Mouse (Mus musculus) midbrain, postnatal 0 days (tissue): ENCODE results near the gene Inhba. TPM values are rescaled to one million over a fixed set of nuclear protein-coding genes. Genes with fewer than 3 reads are reported as not detected.
A peak's percentile ranks its signal among the peaks of the same experiment; 100 is the strongest.

Experiments
- ATAC-seq: fragments of 200-750 bp; cut with Nextera tagmentation; 2 replicates; pipeline ENCODE4 v1.8.0; 2017; ENCODE audit warnings: moderate number of reproducible peaks, mild to moderate bottlenecking, moderate TSS enrichment, moderate library complexity; ENCODE audit not compliant: low FRiP score
- DNase-seq: peaks from one replicate; pipeline ENCODE4 v3.0.0-alpha.2; 2015; ENCODE audit warnings: low spot score
- H3K27ac ChIP-seq: fragments of 300-500 bp; sonication (generic); 2 replicates; pipeline ENCODE4 v1.5.1; 2014; ENCODE audit warnings: low read depth, mild to moderate bottlenecking, low read length, mixed read lengths
- H3K27me3 ChIP-seq: fragments of 300-500 bp; sonication (generic); 2 replicates; pipeline ENCODE4 v1.6.1; 2014; ENCODE audit warnings: low read length, control low read depth, mixed read lengths; ENCODE audit not compliant: insufficient read depth
- H3K36me3 ChIP-seq: fragments of 300-500 bp; sonication (generic); 2 replicates; pipeline ENCODE4 v1.6.1; 2014; ENCODE audit warnings: low read length, control low read depth, mixed read lengths; ENCODE audit not compliant: insufficient read depth
- H3K4me1 ChIP-seq: fragments of 300-500 bp; sonication (generic); 2 replicates; pipeline ENCODE4 v1.6.1; 2014; ENCODE audit warnings: mild to moderate bottlenecking, control low read depth, antibody characterized with exemption, low read length, mixed read lengths; ENCODE audit not compliant: insufficient read depth
- H3K4me2 ChIP-seq: fragments of 300-500 bp; sonication (generic); 2 replicates; pipeline ENCODE4 v1.6.1; 2014; ENCODE audit warnings: low read depth, mild to moderate bottlenecking, low read length, mixed read lengths; ENCODE audit not compliant: poor library complexity, severe bottlenecking
- H3K4me3 ChIP-seq: fragments of 300-500 bp; sonication (generic); 2 replicates; pipeline ENCODE4 v1.5.1; 2014; ENCODE audit warnings: low read depth, mild to moderate bottlenecking, low read length, moderate library complexity
- H3K9ac ChIP-seq: fragments of 300-500 bp; sonication (generic); replicated peaks from 2 replicates; pipeline ENCODE4 v1.6.1; 2014; ENCODE audit warnings: mild to moderate bottlenecking, low read length, moderate library complexity, mixed read lengths; ENCODE audit not compliant: poor library complexity, severe bottlenecking
- H3K9me3 ChIP-seq: fragments of 300-500 bp; sonication (generic); 2 replicates; pipeline ENCODE4 v1.6.1; 2016; ENCODE audit warnings: low read length, control low read depth
- CTCF ChIP-seq: IDR thresholded peaks from 2 replicates; pipeline ENCODE4 v1.5.1; 2016; ENCODE audit warnings: antibody characterized with exemption, mild to moderate bottlenecking
- WGBS: fragments of 180-500 bp; shearing (Covaris S2); extraction: QIAGEN DNeasy Blood & Tissue Kit; methylation state at CpG from one replicate; pipeline ENCODE4 v1.1.7; 2014; 5-methylcytosine and 5-hydroxymethylcytosine counted together
- polyA plus RNA-seq: library from polyadenylated mRNA; unstranded; fragments of >200 nt; fragmentation: Nextera tagmentation; extraction: Ambion mirVana; gene quantifications from 2 replicates; pipeline ENCODE4 v1.2.1, GENCODE M21; 2015
- total RNA-seq: library from RNA; depleted of rRNA; stranded (reverse); fragments of >200 nt; gene quantifications from 2 replicates; pipeline ENCODE4 v1.2.3, GENCODE M21; 2014

The Inhba gene
- total and polyA plus RNA-seq, 2 experiments from 2014 or later = 0.88 to 2.0 TPM

DNA sequence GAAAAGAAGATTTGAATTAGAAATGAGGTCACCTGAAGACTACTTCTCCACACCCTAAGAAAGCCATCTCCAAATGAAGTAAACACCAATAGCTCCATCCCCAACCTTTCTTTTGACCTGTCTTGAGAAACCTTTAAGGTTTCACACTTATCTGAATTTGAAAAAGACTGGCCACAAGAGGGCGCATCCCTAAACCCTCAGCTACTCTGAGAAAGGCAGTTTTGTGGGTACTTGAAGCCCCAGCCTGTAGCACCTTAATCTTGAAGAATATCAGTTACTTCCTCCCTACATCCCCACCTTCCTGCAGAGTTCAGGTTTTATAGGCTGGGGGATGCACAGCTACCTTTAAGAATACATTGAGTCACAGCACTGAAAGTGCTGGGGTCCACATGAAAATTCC is 9.0 kb downstream of the Inhba start:
- H3K27me3 ChIP-seq = peaks cover 17% of the 10 kb centered on the region
- peaks cover 8% of the 10 kb centered on the region; the same call in 1 of the 2 replicates for H3K4me1 ChIP-seq
- 0% methylated on average over 1 of the region's 1 CpGs for WGBS
- DNase-seq = peak; percentile 77
- no peak for ATAC-seq
- H3K4me2 ChIP-seq = no peak overlapping the region
- peak; percentile 80 for TF ChIP-seq CTCF
- H3K4me3 ChIP-seq = no peak overlapping the region
- no peak overlapping the region for H3K9ac ChIP-seq
- no peaks in the 10 kb centered on the region for H3K9me3 ChIP-seq
- H3K36me3 ChIP-seq = no peaks in the 10 kb centered on the region
- H3K27ac ChIP-seq = no peak overlapping the region

DNA sequence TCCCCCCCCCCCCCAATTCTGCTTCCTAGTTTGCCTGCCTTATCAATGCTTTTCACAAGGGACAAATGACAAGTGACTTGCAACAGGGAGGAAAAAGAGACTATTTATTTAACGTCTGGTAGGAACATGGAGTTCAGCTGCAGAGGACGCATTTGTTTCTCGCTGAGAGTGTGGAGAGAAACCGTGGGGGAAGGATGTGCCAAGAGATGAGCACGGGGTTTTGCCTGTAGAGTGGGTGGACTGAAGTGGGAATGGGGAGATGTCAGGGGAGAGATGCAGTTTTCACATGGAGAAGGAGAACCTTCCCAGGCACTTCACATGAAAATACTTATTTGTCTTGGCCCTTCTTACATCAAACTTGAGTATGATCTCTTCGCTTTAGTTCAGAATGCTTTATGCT is 9.5 kb downstream of the Inhba start:
- 64% methylated on average over 6 of the region's 6 CpGs for WGBS
- Histone ChIP-seq H3K36me3 (no peaks in the 10 kb centered on the region), H3K9ac (no peak overlapping the region), H3K27ac (no peak overlapping the region), H3K4me2 (no peak overlapping the region; the same call in 1 of the 2 replicates), H3K27me3 (peaks cover 13% of the 10 kb centered on the region), H3K4me1 (peaks cover 8% of the 10 kb centered on the region; the same call in 1 of the 2 replicates), H3K9me3 (no peaks in the 10 kb centered on the region), H3K4me3 (no peak overlapping the region)
- ATAC-seq (no peak), DNase-seq (no peak)
- TF ChIP-seq CTCF = no peak

DNA sequence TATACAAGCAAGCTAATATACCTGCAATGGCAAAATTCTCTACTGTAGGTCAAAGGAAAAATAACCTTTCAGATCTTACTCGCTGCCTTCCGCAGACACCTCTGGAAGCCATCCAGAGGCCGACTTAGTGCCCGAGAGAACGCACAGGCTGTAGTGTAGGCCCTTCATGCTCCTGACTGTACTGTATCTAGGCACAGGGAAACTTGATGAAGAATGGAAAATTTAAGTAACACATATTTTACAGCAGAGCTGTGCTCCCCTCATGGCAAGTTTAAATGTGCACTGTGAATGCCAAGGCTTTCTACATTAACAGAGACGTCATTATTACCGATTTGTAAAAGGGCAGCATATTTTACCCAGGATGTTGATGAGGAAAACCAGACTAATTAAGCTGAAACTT is 10.2 kb downstream of the Inhba start:
- no peak for ATAC-seq
- no peak for DNase-seq
- peak overlapping the region; percentile 29; the same call in 1 of the 2 replicates for H3K4me3 ChIP-seq
- peaks cover 13% of the 10 kb centered on the region for H3K27me3 ChIP-seq
- H3K9me3 ChIP-seq = no peaks in the 10 kb centered on the region
- H3K36me3 ChIP-seq = no peaks in the 10 kb centered on the region
- H3K9ac ChIP-seq = no peak overlapping the region
- peak overlapping the region; percentile 42 for H3K4me2 ChIP-seq
- peaks cover 8% of the 10 kb centered on the region; the same call in 1 of the 2 replicates for H3K4me1 ChIP-seq
- 92% methylated on average over 7 of the region's 7 CpGs for WGBS
- no peak overlapping the region for H3K27ac ChIP-seq
- TF ChIP-seq CTCF = no peak

DNA sequence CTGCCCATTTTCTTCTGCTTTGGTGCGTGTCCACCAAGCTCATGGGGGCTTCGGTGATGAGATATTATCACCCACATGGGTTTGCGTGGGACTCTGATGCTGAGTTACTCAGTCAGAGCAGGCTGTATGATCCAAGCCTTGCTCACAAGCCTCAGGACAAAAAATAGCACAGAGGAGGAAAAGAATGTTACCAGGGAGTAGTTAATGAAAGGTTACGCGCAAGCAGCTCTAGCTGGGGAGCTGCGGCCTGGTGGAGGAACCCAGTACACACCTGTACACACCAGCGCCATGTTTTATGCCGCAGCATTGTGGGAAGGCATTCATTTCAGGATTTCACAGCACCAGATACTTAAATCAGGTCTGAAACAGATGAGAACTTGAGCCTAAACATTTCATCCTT is 10.9 kb downstream of the Inhba start:
- TF ChIP-seq CTCF = no peak
- Histone ChIP-seq H3K36me3 (no peaks in the 10 kb centered on the region), H3K27ac (peak overlapping the region; percentile 62; the same call in 1 of the 2 replicates), H3K27me3 (peaks cover 13% of the 10 kb centered on the region), H3K9me3 (no peaks in the 10 kb centered on the region), H3K4me3 (peak overlapping the region; percentile 29), H3K9ac (peak overlapping the region; percentile 44; the same call in 1 of the 2 replicates), H3K4me1 (peaks cover 4% of the 10 kb centered on the region; the same call in 1 of the 2 replicates), H3K4me2 (peak overlapping the region; percentile 42)
- 86% methylated on average over 8 of the region's 8 CpGs for WGBS
- DNase-seq (no peak), ATAC-seq (no peak; the same call in 1 of the 2 replicates)

DNA sequence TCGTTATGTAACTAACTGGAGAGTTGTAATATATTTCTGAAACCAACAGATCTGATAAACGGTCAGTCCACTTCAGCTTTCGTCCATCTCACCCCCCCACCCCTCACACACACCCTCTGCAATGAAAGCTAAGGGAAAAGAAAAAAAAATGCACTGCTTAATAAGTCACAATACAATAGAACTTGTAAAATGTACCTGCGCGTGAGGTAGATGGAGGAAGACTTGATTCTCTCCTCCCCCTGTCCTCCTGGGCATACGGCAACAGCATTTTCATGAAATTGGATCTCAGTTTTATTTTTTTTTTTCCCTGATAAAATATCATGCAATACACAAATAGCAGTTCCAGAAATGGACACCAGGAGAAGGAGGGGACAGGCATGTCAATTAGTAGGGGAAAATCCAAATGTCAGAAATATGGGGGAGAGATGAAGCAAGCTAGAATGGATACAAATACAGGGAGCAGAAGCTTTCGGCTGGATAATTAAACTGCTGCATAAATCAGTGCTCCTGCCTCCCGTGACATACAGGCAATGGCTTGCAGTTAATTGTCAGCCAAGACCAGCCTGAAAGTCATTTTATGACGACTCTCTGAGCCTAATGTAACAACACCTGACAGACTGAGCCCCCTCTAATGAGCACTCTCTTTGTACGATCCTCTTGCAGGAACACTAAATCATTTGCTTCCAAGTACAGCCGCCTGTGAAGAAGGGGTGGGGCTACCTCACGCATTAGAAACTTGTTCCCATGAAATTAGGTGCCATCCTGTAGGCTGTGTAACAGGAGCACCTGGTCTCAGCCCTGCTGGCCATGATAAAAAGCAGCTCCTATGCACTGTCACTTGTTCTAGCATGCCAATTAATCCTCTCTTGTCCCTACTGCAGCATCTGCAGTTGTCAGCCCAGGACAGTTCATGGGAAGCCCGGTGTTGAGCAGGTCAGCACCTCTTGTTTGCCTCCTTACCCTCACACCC is 11.7 kb downstream of the Inhba start:
- peak; percentile 75 for TF ChIP-seq CTCF
- peak overlapping the region; percentile 42 for H3K4me2 ChIP-seq
- peak overlapping the region; percentile 44 for H3K9ac ChIP-seq
- DNase-seq (peak; percentile 70), ATAC-seq (peak; percentile 88)
- no peaks in the 10 kb centered on the region for H3K36me3 ChIP-seq
- H3K27ac ChIP-seq = peak overlapping the region; percentile 52
- H3K4me1 ChIP-seq = no peaks in the 10 kb centered on the region; the same call in 1 of the 2 replicates
- H3K9me3 ChIP-seq = no peaks in the 10 kb centered on the region
- peak overlapping the region; percentile 29 for H3K4me3 ChIP-seq
- WGBS = 49% methylated on average over 13 of the region's 13 CpGs
- H3K27me3 ChIP-seq = 0 out of 2 replicates have a peak, but pooled peaks cover 5% of the 10 kb centered on the region

DNA sequence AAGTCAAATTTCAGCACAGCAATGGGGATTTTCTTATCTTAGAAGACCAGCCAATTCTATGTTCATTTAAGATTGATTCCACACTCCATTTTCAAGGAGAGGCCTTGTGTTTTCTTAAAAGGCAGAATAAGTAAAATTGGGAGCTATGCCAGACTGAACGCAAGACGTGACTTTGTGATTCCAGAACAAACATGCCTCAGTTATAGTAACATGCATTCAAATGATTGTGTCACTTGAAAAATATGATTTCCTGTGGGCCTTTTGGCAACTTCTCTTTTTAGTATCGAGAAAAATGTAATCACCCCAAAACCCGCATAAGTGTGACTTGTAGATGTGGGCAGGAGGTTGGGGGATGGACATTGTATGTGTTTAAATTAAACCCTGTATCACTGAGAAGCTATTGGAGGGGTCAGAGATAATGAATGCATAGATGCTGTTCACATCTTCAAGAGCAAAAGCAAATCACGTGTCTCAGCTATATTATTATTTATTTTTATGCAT is 19.0 kb downstream of the Inhba start:
- WGBS = 86% methylated on average over 5 of the region's 5 CpGs
- Histone ChIP-seq H3K4me1 (no peaks in the 10 kb centered on the region), H3K4me3 (no peak overlapping the region), H3K9ac (no peak overlapping the region), H3K27me3 (no peaks in the 10 kb centered on the region), H3K4me2 (no peak overlapping the region), H3K36me3 (no peaks in the 10 kb centered on the region), H3K27ac (no peak overlapping the region), H3K9me3 (no peaks in the 10 kb centered on the region)
- TF ChIP-seq CTCF = no peak
- ATAC-seq (no peak), DNase-seq (no peak)
